Mouse (Mus musculus) kidney, adult 2 months (tissue): ENCODE measurements at regions not wholly inside any gene's neighbourhood (a gene's known extent, or its start where the extent isn't known, plus 50 kb on each side); places are given as distances from the start of the nearest gene placed in this dataset.

Experiments
- DNase-seq: peaks from one replicate; pipeline ENCODE4 v3.0.0; 2021
- H3K27ac ChIP-seq: fragments of 200-500 bp; 2 replicates; pipeline ENCODE4 v1.5.1; 2012; ENCODE audit warnings: low read depth, low read length, control low read depth, inconsistent platforms; ENCODE audit not compliant: insufficient read depth
- H3K27me3 ChIP-seq: fragments of 200-500 bp; replicated peaks from 2 replicates; pipeline ENCODE4 v1.6.1; 2012; ENCODE audit warnings: mild to moderate bottlenecking, moderate library complexity, low read length, inconsistent platforms; ENCODE audit not compliant: control insufficient read depth, insufficient read depth
- H3K36me3 ChIP-seq: fragments of 200-500 bp; 2 replicates; pipeline ENCODE4 v1.6.1; 2012; ENCODE audit warnings: mild to moderate bottlenecking, moderate library complexity, low read length, inconsistent platforms; ENCODE audit not compliant: control insufficient read depth, insufficient read depth
- H3K4me1 ChIP-seq: fragments of 200-500 bp; 2 replicates; pipeline ENCODE4 v1.6.1; 2011; ENCODE audit warnings: low read length; ENCODE audit not compliant: control insufficient read depth, insufficient read depth
- H3K4me3 ChIP-seq: fragments of 200-500 bp; 2 replicates; pipeline ENCODE4 v1.5.1; 2011; ENCODE audit warnings: mild to moderate bottlenecking, low read depth, low read length, control low read depth; ENCODE audit not compliant: insufficient read depth
- CTCF ChIP-seq: fragments of 200-500 bp; conservative IDR thresholded peaks from 2 replicates; pipeline ENCODE4 v1.5.1; 2011; ENCODE audit warnings: low read depth, mild to moderate bottlenecking, control low read depth, low read length, moderate library complexity, mixed read lengths; ENCODE audit not compliant: insufficient read depth, insufficient read length
- POLR2A ChIP-seq: fragments of 200-500 bp; IDR thresholded peaks from one replicate; pipeline ENCODE4 v1.6.1; 2011; ENCODE audit warnings: low read depth, low read length, control low read depth
- WGBS: fragments of 180-500 bp; shearing (Covaris S2); methylation state at CpG from one replicate; pipeline ENCODE4 v1.1.7; 2018; 5-methylcytosine and 5-hydroxymethylcytosine counted together

DNA sequence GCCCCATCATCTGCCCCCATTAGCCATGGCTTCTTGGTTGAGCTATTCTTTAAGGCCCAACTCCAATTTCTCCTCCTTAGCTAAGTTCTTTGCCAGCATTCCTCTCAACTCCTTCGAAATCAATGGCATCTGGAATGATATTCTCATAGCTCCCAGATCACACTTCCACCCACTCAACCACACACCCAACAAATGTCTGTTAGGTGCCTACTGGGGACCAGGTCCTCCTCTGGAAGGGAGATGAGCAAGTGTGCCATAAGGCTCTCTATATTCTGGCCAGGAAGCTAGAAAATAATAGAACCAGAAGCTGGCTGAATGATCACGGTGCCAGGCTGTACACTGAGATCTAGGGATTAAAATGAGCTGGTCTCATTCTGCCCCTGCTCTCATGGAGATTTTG lies 161.6 kb downstream of the Hibadh start:
- no peak for DNase-seq
- Histone ChIP-seq H3K4me1 (no peaks in the 10 kb centered on the region), H3K4me3 (no peak overlapping the region), H3K27me3 (no peaks in the 10 kb centered on the region), H3K36me3 (no peaks in the 10 kb centered on the region), H3K27ac (peak overlapping the region; percentile 37; the same call in 1 of the 2 replicates)
- 83% methylated on average over 2 of the region's 2 CpGs for WGBS
- TF ChIP-seq POLR2A = no peak
- TF ChIP-seq CTCF = no peak

DNA sequence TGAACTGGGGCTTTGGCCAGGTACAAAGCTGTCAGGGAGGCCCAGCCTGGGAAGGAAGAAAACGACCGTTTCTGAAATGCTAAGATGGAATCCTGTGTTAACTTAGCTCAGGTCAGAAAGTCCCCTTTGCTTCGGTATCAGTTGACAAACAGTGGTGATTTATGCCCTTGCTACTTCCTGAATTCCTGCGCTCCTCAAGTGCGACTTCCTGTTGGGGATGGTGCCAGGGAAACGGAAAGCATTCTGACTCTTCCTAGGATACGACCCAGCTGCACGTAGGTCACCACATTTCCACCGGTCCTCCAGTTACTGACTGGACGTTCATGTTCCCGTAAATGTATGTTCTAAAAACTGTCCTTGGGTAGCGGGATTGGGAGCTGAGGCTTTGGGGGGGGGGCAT lies 161.0 kb downstream of the Hibadh start:
- WGBS = 25% methylated on average over 12 of the region's 12 CpGs
- H3K36me3 ChIP-seq = no peaks in the 10 kb centered on the region

DNA sequence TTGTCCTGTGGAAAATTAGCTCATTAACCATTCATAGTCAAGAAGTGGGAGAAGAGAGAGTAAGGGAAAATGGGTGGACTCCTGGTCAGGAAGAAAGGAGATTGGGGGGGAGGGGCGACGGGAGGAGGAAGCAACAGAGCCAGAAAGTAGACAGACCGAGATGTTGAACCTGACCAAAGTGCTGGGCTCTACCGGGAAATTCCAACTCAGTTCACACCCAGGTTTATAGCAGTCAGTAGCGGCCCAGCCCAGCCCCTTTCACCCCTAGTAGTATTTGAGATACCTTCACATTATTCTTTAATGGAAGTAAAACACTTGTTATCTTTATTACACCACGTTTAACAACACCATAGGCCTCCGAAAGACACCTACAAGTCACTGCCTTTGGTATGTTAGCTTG lies 158.2 kb downstream of the Hibadh start:
- TF ChIP-seq CTCF = no peak
- no peak for TF ChIP-seq POLR2A
- Histone ChIP-seq H3K4me1 (peaks cover 20% of the 10 kb centered on the region), H3K4me3 (no peak overlapping the region), H3K27me3 (no peaks in the 10 kb centered on the region), H3K36me3 (no peaks in the 10 kb centered on the region), H3K27ac (no peak overlapping the region)
- no peak for DNase-seq
- WGBS = 55% methylated on average over 7 of the region's 7 CpGs

More for the DNA sequence above, 161.0 kb downstream of the Hibadh start:
- peak; percentile 90 for DNase-seq
- H3K27me3 ChIP-seq = no peaks in the 10 kb centered on the region
- no peak overlapping the region for H3K4me3 ChIP-seq
- peak overlapping the region; percentile 37; the same call in 1 of the 2 replicates for H3K27ac ChIP-seq
- TF ChIP-seq CTCF (no peak), POLR2A (no peak)
- H3K4me1 ChIP-seq = no peaks in the 10 kb centered on the region

DNA sequence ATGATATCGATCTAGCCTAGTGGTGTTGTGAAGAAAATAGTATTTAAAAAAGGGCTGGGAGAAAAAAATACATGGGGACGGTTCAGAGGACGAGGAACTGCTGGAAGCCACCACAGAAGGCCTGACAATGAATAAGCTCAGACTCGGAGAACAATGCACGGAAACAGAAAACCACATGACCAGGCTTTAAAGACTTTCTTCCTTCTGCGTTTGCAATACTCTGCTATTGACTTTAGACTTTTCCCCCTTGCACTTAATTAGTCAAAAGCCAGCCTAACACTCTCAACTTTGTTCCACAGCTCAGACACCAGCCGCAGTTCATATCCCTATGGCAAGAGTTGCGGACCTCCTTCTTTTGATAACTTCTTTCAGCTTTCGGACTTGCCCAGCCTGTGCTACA lies 154.0 kb downstream of the Hibadh start:
- peak overlapping the region; percentile 86 for H3K27ac ChIP-seq
- H3K4me3 ChIP-seq = no peak overlapping the region
- no peaks in the 10 kb centered on the region for H3K27me3 ChIP-seq
- 52% methylated on average over 9 of the region's 9 CpGs for WGBS
- no peak for TF ChIP-seq CTCF
- DNase-seq = peak; percentile 60
- no peaks in the 10 kb centered on the region for H3K36me3 ChIP-seq
- peaks cover 23% of the 10 kb centered on the region for H3K4me1 ChIP-seq

DNA sequence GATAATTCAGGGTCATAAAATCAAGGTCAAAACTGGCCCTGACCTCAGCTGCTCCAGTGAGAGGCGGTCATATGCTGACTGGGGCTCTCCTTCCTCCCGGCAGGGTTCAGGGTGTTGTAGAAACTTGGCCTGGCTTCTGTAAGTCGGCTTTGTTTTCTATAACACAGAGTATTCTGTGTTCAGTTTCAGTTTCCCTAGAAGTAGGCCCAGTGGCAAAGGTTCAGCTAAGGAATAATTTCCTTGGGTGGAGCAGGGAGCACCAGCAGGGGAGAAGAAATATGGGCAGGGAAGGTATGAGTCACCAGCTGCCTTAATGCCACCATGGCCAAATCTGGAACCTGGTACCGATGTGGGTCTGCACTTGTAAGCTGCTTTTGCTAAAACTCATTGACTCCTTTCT lies 153.5 kb downstream of the Hibadh start:
- no peak overlapping the region for H3K4me3 ChIP-seq
- peaks cover 23% of the 10 kb centered on the region for H3K4me1 ChIP-seq
- no peaks in the 10 kb centered on the region for H3K36me3 ChIP-seq
- no peak for TF ChIP-seq CTCF
- H3K27me3 ChIP-seq = no peaks in the 10 kb centered on the region
- DNase-seq = peak; percentile 52
- WGBS = 45% methylated on average over 4 of the region's 4 CpGs
- H3K27ac ChIP-seq = peak overlapping the region; percentile 86

DNA sequence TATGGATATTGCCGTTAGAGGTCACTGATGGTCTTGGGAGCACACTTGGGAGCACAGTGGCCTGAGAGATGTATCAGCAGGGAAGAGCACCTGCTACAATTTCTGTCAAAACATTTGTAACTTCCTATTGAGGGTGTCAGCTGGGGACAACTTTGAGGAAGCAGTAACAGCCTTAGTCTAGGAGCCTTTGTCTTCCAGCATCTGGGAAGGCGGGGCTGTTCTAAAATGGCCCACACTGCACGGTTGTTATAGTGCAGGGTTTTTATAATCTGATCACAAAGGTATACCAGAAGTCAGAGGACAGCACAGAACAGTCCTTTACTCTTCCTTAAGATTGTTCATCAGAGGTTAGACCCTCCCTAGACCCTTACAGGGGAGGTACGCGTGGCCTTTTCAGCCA lies 152.3 kb downstream of the Hibadh start:
- TF ChIP-seq POLR2A (no peak), CTCF (no peak)
- whole genome bisulfite sequencing = 95% methylated on average over 5 of the region's 5 CpGs

DNA sequence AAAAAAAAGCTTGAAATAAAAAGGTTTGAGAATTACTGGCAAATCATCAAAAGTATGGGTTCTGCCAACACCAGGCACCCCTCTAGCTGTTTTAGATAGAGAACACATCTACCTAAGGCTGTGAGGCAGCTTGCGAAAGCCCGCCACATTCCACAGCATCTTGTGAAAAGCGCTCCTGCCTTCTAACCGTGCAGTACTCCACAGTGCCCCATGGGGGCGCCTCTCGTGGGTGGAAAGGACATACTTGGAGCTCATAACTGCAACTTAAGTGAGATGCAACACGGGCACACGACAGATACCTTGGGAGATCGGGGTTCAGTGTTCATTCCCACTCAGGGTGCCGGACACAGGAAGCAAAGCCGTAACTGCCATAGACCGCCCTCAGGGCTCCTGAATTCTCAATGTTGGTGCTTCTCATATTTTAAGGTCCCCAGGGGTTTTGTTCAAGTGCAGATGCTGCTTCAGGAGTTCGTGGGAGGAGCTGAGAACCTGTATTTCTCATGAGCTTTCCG lies 149.9 kb downstream of the Hibadh start:
- Histone ChIP-seq H3K27ac (no peak overlapping the region), H3K4me1 (peaks cover 18% of the 10 kb centered on the region), H3K4me3 (no peak overlapping the region), H3K36me3 (no peaks in the 10 kb centered on the region), H3K27me3 (no peaks in the 10 kb centered on the region)
- TF ChIP-seq POLR2A (no peak), CTCF (0 out of 2 replicates have a peak, but pooled peaks have one; percentile 2)
- 81% methylated on average over 14 of the region's 14 CpGs for WGBS
- DNase-seq = no peak

More for the DNA sequence above, 152.3 kb downstream of the Hibadh start:
- Histone ChIP-seq H3K27me3 (no peaks in the 10 kb centered on the region), H3K36me3 (no peaks in the 10 kb centered on the region), H3K4me1 (peaks cover 23% of the 10 kb centered on the region), H3K4me3 (no peak overlapping the region), H3K27ac (no peak overlapping the region)
- DNase-seq = no peak

DNA sequence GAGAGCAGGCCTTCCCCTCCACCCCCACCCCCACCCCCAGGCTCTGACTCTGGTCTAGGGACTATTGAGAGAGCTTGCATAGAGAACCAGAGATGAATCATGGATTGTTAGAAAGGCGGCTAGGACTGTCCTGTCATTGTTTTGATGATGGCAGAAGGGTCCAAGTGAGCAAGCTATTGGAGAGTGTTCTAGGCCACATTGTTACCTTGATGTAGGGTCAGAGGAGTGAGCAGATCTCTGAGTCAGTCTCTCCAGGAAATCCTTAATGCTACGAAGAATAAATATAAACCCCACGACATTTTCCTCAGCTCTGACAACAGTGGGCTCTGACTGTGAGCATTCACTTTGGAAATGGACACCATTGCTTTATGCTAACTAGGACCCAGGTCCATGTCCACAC lies 144.9 kb downstream of the Hibadh start:
- no peak overlapping the region for H3K4me3 ChIP-seq
- no peaks in the 10 kb centered on the region for H3K27me3 ChIP-seq
- TF ChIP-seq CTCF (no peak), POLR2A (no peak)
- H3K4me1 ChIP-seq = no peaks in the 10 kb centered on the region
- DNase-seq = no peak
- no peaks in the 10 kb centered on the region for H3K36me3 ChIP-seq
- H3K27ac ChIP-seq = no peak overlapping the region
- 76% methylated on average over 3 of the region's 3 CpGs for WGBS
